Mouse (Mus musculus) spleen, adult 2 months (tissue): Measurements from ENCODE around the gene Tomm5. TPM values are rescaled to one million over a fixed set of nuclear protein-coding genes. Genes with fewer than 3 reads are reported as not detected.
A peak's percentile ranks its signal among the peaks of the same experiment; 100 is the strongest.

Experiments
- DNase-seq, 2 experiments: peaks; one replicate each; pipeline versions ENCODE4 v3.0.0 to v3.0.0-alpha.2; 2012 to 2021; ENCODE audit warnings: low spot score in 2 of 2, low read depth in 1 of 2
- H3K27ac ChIP-seq: fragments of 200-500 bp; 2 replicates; pipeline ENCODE4 v1.5.1; 2012; ENCODE audit warnings: low read length, inconsistent platforms; ENCODE audit not compliant: insufficient read depth
- H3K27me3 ChIP-seq: fragments of 200-500 bp; 2 replicates; pipeline ENCODE4 v1.6.1; 2012; ENCODE audit warnings: mild to moderate bottlenecking, moderate library complexity, low read length, inconsistent platforms; ENCODE audit not compliant: control insufficient read depth, insufficient read depth
- H3K36me3 ChIP-seq: fragments of 200-500 bp; 2 replicates; pipeline ENCODE4 v1.6.1; 2012; ENCODE audit warnings: mild to moderate bottlenecking, low read length, inconsistent platforms; ENCODE audit not compliant: control insufficient read depth, insufficient read depth
- H3K4me1 ChIP-seq: fragments of 200-500 bp; 2 replicates; pipeline ENCODE4 v1.6.1; 2011; ENCODE audit warnings: inconsistent platforms; ENCODE audit not compliant: control insufficient read depth, insufficient read depth, insufficient read length
- H3K4me3 ChIP-seq: fragments of 200-500 bp; 2 replicates; pipeline ENCODE4 v1.5.1; 2011; ENCODE audit warnings: mild to moderate bottlenecking, inconsistent platforms; ENCODE audit not compliant: insufficient read depth, insufficient read length; ENCODE audit errors: extremely low read depth
- CTCF ChIP-seq: fragments of 200-500 bp; IDR thresholded peaks from 2 replicates; pipeline ENCODE4 v1.5.1; 2011; ENCODE audit warnings: mild to moderate bottlenecking, inconsistent platforms; ENCODE audit not compliant: insufficient read depth, insufficient read length, insufficient replicate concordance; ENCODE audit errors: extremely low read depth
- POLR2A ChIP-seq: fragments of 200-500 bp; IDR thresholded peaks from 2 replicates; pipeline ENCODE4 v1.6.1; 2011; ENCODE audit warnings: low read depth, low read length, inconsistent platforms
- WGBS: fragments of 180-500 bp; shearing (Covaris S2); methylation state at CpG from one replicate; pipeline ENCODE4 v1.1.7; 2018; 5-methylcytosine and 5-hydroxymethylcytosine counted together
- polyA plus RNA-seq: library from polyadenylated mRNA; depleted of rRNA; stranded (reverse); fragments of >200 nt; gene quantifications from 2 replicates; pipeline ENCODE4 v1.2.3, GENCODE M21; 2012; rRNA removed

Gene Tomm5
- 39.7 and 44.4 TPM in 2 replicates for polyA plus RNA-seq

- H3K36me3 ChIP-seq: peaks cover 6% of the 10 kb centered on the region
- peak; percentile 53 for TF ChIP-seq POLR2A
- peak; percentile 53; the same call in 1 of the 2 replicates for TF ChIP-seq CTCF
- peak; percentile 84 to 85 for DNase-seq
- H3K4me1 ChIP-seq: peaks cover 5% of the 10 kb centered on the region; the same call in 1 of the 2 replicates
- peak within 1 kb of the TSS; percentile 78 for H3K4me3 ChIP-seq
- peak within 1 kb of the TSS; percentile 50 for H3K27ac ChIP-seq
- under 1% methylated on average over 39 of the region's 39 CpGs for WGBS
- no peaks in the 10 kb centered on the region for H3K27me3 ChIP-seq
Measured at GRCm38 (mm10) chr4:45107601-45108277, at the start of gene Tomm5. Gene Tomm5, minus strand, starts transcription at chr4:45108114.

GRCm38 (mm10) chr4:45156433-45156832, 48.5 kb upstream of the Tomm5 start:
- TF ChIP-seq POLR2A (no peak), CTCF (no peak)
- WGBS: 81% methylated on average over 3 of the region's 3 CpGs
- H3K36me3 ChIP-seq: no peaks in the 10 kb centered on the region
- H3K4me1 ChIP-seq: no peaks in the 10 kb centered on the region
- H3K27ac ChIP-seq: no peak overlapping the region
- DNase-seq: no peak
- no peaks in the 10 kb centered on the region for H3K27me3 ChIP-seq
- H3K4me3 ChIP-seq: no peak overlapping the region

- DNase-seq: no peak
- no peak for TF ChIP-seq POLR2A
- TF ChIP-seq CTCF: no peak
- Histone ChIP-seq H3K4me1 (no peaks in the 10 kb centered on the region), H3K27me3 (no peaks in the 10 kb centered on the region), H3K27ac (no peak overlapping the region), H3K4me3 (no peak overlapping the region), H3K36me3 (no peaks in the 10 kb centered on the region)
- WGBS: 94% methylated on average over 8 of the region's 8 CpGs
Measured at GRCm38 (mm10) chr4:45143005-45143404, 35.1 kb upstream of the Tomm5 start.

GRCm38 (mm10) chr4:45142411-45142810, 34.5 kb upstream of the Tomm5 start:
- no peak for DNase-seq
- TF ChIP-seq CTCF: no peak
- Histone ChIP-seq H3K27ac (no peak overlapping the region), H3K36me3 (no peaks in the 10 kb centered on the region), H3K4me1 (no peaks in the 10 kb centered on the region), H3K4me3 (no peak overlapping the region), H3K27me3 (no peaks in the 10 kb centered on the region)
- 36% methylated on average over 11 of the region's 11 CpGs for WGBS

- WGBS: 65% methylated on average over 5 of the region's 5 CpGs
- no peaks in the 10 kb centered on the region for H3K27me3 ChIP-seq
- no peaks in the 10 kb centered on the region for H3K36me3 ChIP-seq
- TF ChIP-seq CTCF (no peak), POLR2A (no peak)
- H3K4me3 ChIP-seq: no peak overlapping the region
- no peaks in the 10 kb centered on the region for H3K4me1 ChIP-seq
- no peak overlapping the region for H3K27ac ChIP-seq
- no peak for DNase-seq
Measured at GRCm38 (mm10) chr4:45141835-45142234, 33.9 kb upstream of the Tomm5 start.

- WGBS: 26% methylated on average over 4 of the region's 4 CpGs
- TF ChIP-seq CTCF: no peak
- TF ChIP-seq POLR2A: no peak
- DNase-seq: no peak
- no peaks in the 10 kb centered on the region for H3K27me3 ChIP-seq
- no peak overlapping the region for H3K4me3 ChIP-seq
- H3K36me3 ChIP-seq: no peaks in the 10 kb centered on the region
- no peaks in the 10 kb centered on the region for H3K4me1 ChIP-seq
- no peak overlapping the region for H3K27ac ChIP-seq
Measured at GRCm38 (mm10) chr4:45137636-45138035, 29.7 kb upstream of the Tomm5 start.

GRCm38 (mm10) chr4:45134471-45134870, 26.6 kb upstream of the Tomm5 start:
- Histone ChIP-seq H3K36me3 (no peaks in the 10 kb centered on the region), H3K27me3 (no peaks in the 10 kb centered on the region), H3K4me3 (no peak overlapping the region), H3K4me1 (no peaks in the 10 kb centered on the region), H3K27ac (no peak overlapping the region)
- TF ChIP-seq POLR2A: no peak
- TF ChIP-seq CTCF: no peak
- WGBS: 86% methylated on average over 8 of the region's 8 CpGs
- no peak for DNase-seq
